Mouse (Mus musculus) left cerebral cortex, adult 2 months (tissue): ENCODE results near the gene Tbxas1. TPM values are rescaled to one million over a fixed set of nuclear protein-coding genes. Genes with fewer than 3 reads are reported as not detected.

Experiments used
- DNase-seq, 2 experiments: peaks; one replicate each; pipeline ENCODE4 v3.0.0; 2021 to 2022; ENCODE audit warnings: low spot score in 2 of 2, mixed read lengths in 1 of 2; ENCODE audit errors: extremely low spot score in 1 of 2
- H3K27ac ChIP-seq: fragments of 200-600 bp; 2 replicates; pipeline ENCODE4 v1.8.1; 2022
- H3K4me3 ChIP-seq: fragments of 200-600 bp; 2 replicates; pipeline ENCODE4 v1.8.1; 2022
- CTCF ChIP-seq: fragments of 200-600 bp; IDR thresholded peaks from 2 replicates; pipeline ENCODE4 v1.8.1; 2022; ENCODE audit warnings: antibody characterized with exemption, mild to moderate bottlenecking, moderate library complexity
- intact Hi-C: fragments of 180-260 bp; cut with DNase I; formaldehyde crosslinking; loops from one replicate; pipeline ENCODE4 v1.15.1; 2025
- total RNA-seq, 2 experiments: library from RNA; stranded (reverse); gene quantifications; 2 replicates each; pipeline ENCODE4 v1.2.3; 2021

The Tbxas1 gene
- total RNA-seq, 2 experiments from 2014 or later = 2.2 to 2.6 TPM

DNA sequence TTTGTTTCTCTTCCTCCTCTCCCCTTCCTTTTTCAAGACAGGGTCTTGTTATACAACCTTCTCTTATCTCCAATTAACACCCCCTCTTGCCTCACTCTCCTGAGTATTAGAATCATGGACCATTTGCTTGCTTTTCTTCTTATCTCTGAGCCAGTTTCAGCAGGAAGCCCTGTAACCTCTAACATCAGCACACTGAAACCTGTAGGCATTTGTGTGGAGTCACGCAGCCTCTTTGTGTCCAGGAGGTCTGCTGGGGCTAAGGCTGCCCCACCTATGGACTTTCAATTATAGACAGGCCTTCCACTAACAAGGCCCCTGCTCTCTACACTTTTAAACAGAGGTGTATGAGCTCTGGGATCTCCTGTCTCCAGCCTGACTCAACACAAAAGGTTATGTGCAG is 146.7 kb downstream of the Tbxas1 start:
- intact Hi-C loops = no loop called here
- H3K4me3 ChIP-seq = no peak overlapping the region
- no peak for TF ChIP-seq CTCF

DNA sequence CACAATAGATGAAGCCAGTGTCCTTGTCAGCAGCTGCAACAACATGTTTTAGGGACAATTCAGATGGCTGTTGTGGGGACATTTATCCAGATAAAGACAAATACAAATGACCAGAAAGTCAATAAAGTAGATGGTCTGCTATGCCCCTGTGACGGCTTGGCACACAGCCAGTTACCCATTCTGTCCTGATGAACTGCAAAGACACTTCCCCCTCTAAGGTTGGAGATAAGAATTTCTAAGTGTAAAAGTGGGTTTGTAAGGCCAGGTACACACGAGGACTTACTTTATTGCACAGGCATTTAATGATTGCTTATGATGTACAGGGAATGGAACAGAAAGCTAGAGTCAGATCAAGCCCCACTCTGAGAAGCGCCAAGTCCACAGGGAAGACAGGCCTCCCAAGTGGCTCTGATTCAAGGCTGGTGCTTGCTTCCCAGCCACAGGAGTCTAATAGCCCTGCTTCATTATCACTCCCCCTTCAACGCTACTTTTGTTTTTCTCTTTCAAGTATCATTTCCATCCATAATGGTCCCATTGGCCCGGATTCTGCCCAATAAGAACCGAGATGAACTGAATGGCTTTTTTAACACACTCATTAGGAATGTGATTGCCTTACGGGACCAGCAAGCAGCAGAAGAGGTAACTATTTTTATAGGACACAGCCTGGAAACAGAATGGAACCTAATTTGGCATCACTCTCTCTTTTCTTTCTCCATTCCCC is 147.4 kb downstream of the Tbxas1 start:
- TF ChIP-seq CTCF = no peak
- Histone ChIP-seq H3K4me3 (no peak overlapping the region), H3K27ac (no peak overlapping the region)
- no peak for DNase-seq
- intact Hi-C loops = no loop called here

More for the DNA sequence above, 146.7 kb downstream of the Tbxas1 start:
- DNase-seq = no peak
- no peak overlapping the region for H3K27ac ChIP-seq

DNA sequence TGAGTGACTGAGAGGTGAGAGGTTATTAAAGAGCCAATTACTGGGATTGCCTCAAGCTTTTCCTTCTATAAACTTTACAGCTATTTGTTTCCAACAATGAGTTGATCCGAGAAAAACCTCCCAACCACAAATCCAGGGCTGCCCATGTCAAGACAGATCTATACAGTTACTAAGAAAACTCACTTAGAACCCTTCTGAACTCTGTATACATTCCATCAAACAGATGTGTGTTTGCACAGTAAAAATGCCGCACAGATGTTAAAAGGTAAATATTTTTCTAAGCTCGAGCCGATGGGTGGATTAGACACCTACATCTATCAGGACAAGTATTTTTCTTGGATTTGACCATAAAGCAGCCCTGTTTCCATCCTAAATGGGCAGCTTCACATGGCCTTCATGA is 149.4 kb downstream of the Tbxas1 start:
- Histone ChIP-seq H3K27ac (no peak overlapping the region), H3K4me3 (no peak overlapping the region)
- no peak for DNase-seq
- intact Hi-C loops = no loop called here
- TF ChIP-seq CTCF = no peak

DNA sequence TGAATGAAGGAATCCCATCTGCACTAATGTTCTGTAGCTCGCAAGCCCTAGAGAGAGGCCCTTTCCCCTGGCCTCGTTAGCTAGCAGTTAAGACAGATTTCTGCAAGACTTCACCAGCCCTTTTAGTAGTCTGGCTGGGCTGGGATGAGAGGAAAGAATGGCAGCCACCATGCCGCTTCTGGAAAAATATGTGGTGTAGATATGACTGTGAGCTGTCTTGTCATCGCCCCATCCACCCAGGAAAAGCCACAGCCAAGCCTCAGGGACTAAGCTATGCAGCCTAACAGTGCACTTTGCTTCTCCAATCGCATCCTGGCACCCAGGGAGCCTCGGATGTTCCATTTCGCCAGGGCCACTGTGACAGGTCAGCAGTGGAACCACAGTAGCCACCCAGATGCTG is 149.8 kb downstream of the Tbxas1 start:
- intact Hi-C loops = no loop called here
- Histone ChIP-seq H3K4me3 (no peak overlapping the region), H3K27ac (no peak overlapping the region)
- DNase-seq = no peak
- TF ChIP-seq CTCF = no peak

DNA sequence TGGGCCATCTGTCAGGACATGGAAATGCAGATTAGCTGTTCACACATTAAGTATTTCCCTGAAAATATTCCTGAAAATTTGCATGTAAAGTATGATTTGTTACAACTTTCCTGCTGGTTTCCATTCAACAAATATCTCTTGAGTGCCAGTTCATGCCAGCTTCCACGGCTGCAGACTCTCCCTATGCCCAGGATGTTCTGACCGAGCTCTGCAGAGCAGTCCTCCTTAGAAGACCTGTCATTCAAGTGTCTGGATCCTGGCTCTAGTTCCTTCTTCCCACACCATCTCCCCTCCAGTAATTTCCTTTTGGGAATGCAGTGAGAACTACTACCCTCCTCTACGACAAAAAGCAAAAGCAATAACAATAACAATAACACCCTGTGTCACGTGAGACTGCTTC is 155.5 kb downstream of the Tbxas1 start:
- intact Hi-C loops = no loop called here
- DNase-seq = no peak
- Histone ChIP-seq H3K4me3 (no peak overlapping the region), H3K27ac (no peak overlapping the region)
- TF ChIP-seq CTCF = no peak

DNA sequence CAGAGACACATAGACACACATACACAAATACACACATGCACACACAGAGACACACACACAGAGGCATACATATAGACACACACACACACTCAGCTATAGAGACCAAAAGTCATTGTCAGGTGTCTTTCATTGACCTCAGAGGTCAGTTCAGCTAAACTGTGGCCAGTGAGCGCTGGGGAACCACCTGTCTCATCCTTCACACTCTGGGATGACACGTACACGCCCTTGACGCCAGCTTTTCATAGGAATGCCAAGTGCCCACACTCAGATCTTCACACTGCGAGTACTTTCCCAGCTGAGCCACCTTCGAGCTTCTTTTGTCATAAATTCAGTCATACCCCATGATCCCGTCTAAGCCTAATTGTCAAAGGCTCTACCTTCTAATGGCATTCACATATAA is 158.5 kb downstream of the Tbxas1 start:
- Histone ChIP-seq H3K4me3 (no peak overlapping the region), H3K27ac (no peak overlapping the region)
- DNase-seq = no peak
- no peak for TF ChIP-seq CTCF
- intact Hi-C loops = no loop called here

DNA sequence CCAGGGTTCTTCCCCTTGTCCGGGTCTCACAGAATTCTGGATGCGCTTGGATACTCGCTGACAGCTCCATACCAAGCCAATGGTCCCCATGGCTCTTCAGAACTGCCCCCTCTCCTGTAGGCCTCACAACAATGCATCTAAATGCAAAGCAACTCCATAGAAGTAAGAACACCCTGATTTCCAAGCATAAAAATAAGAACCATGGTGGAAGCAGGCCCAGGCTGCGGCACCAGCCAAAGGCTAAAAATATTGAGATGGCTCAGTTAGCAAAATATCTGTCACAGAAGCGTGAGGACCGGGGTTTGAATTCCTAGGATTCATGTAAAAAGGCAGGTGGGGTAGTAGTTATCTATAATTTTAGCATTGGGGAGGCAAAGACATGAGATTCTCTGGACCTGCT is 159.8 kb downstream of the Tbxas1 start:
- no peak for TF ChIP-seq CTCF
- no peak for DNase-seq
- no peak overlapping the region for H3K27ac ChIP-seq
- no peak overlapping the region for H3K4me3 ChIP-seq
- intact Hi-C loops = no loop called here

DNA sequence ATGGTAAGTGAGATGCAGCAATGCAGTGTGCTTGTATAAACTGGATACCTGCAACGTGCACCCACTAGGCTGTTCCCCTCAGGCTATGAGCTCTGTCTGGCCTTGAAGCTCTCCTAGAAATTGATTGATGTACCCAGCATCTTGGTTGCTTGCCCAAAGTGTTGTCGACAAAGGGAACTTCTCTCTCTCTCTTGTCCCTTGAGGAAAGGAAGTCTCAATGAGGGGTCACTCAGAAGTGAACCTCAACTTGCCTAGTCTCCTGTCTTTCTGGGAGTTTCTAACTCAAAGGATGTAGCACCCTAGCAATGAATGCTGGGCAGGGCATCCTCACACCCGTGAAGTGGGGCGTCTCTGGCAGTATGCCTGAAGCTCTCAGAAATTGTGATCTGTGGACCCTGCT is 161.0 kb downstream of the Tbxas1 start:
- no peak for TF ChIP-seq CTCF
- Histone ChIP-seq H3K4me3 (no peak overlapping the region), H3K27ac (no peak overlapping the region)
- intact Hi-C loops = no loop called here
- no peak for DNase-seq

DNA sequence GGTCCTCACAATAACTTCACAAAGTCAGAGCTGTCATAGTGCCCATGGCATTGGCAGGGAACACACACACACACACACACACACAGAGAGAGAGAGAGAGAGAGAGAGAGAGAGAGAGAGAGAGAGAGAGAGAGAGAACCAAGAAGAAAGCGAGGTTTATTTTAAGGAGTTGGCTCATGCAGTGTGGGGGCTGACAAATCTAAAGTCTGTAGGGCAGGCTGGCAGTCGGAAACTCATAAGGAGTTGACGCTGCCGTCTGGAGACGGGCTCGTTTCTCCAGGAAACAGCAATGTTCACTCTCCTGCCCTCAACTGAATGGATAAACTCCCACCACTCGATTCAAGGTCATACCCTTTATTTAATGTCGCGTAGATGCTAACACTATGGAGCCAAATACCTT is 165.2 kb downstream of the Tbxas1 start:
- TF ChIP-seq CTCF = no peak
- H3K4me3 ChIP-seq = no peak overlapping the region
- intact Hi-C loops = no loop called here
- H3K27ac ChIP-seq = no peak overlapping the region
- peak in 1 of 2 experiments; percentile 22 for DNase-seq

DNA sequence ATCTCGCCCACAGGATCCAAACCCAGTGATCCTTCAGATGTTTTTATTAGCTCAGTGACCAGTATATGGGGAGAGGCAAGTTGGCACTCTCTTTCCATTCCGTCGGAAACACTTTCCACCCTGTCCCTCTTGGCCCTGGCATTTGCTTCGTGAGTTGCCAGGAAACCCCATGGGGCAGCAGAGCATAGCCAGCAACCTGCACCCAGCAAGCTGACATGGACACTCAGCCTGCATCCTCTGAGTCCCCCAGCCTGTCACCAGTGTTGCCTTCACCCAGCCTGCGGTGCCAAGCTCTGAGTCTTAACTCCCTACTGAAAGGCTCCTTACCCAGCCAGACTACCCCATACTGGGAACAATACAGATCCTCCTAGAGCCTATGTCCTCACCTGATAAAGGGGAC is 173.9 kb downstream of the Tbxas1 start:
- no peak for DNase-seq
- H3K27ac ChIP-seq = no peak overlapping the region
- no peak overlapping the region for H3K4me3 ChIP-seq
- intact Hi-C loops = no loop called here
- no peak for TF ChIP-seq CTCF

DNA sequence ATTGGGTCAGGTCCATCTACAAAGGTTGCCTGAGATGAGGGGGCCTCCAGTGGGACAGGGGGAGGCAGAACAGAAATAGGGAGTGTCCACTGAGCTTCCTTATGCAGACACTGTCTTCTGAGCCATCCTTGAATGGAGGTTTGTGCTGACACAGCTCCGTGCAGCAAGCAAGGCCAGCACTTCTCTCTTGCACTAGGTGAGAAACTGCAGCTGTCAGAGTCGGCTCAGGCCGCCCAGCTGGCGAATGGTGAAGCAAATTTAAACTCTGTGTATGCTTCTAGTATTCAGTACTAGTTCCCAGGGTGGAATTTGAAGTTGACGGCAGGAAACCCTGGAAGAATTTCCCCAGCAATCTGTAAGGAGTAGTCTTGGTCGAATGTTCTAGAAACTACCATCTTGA is 175.6 kb downstream of the Tbxas1 start:
- DNase-seq = no peak
- H3K4me3 ChIP-seq = no peak overlapping the region
- no peak overlapping the region for H3K27ac ChIP-seq
- intact Hi-C loops = no loop called here
- TF ChIP-seq CTCF = no peak

DNA sequence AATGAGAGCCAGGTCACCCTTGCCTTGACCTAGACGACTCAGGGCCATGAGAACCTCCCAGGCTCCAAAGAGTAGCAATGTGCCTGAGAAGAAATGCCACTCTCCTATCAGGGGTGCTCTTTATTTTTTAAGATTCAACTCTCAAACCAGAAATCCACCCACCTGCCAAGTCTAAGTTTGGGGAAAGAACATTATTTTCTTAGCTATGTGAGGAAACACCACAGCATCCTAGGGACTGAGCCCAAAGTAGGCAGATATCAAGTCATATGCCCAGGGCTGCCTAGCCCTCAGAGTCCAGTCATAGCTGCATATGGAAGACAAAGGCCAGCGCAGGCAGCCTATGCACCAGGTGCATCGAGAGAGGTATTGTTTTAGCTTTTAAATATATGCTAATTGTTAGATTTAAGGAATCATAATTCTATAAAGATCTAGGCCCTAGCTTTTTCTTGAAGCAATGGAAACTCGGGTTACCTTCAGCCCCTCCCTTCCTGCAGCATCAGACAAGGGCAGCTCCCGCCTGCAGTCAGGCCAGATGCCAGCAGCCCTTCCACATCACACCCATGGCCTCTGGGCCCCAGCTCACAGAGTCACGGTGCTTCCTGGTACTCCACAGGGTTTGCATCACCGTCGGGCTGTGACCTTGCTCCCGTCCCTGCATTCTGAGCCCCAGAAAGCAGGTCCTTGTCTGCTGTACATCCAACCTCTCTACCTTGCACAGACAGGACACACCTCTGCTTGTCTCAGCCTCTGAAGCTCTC is 176.8 kb downstream of the Tbxas1 start:
- intact Hi-C loops = no loop called here
- no peak for TF ChIP-seq CTCF
- no peak for DNase-seq
- Histone ChIP-seq H3K27ac (no peak overlapping the region), H3K4me3 (no peak overlapping the region)

DNA sequence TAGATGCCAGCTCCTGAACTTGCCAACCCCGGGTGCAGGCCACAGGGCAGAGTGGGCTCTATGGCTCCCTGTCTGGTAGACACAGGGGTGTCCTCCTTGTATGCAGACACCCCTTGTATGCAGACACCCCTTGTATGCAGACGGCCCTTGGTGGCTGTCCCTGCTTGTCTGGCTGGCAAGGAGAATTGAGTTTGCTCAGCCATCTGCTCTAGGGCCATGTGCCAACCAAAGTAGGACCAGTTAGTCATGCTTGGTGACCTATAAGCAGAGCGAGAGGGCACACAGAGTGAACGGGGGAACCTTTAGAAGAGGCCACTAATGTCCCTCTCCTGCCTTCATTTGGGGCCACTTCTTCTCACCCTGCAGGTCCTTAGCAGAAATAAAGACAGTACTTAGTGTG is 177.4 kb downstream of the Tbxas1 start:
- no peak overlapping the region for H3K4me3 ChIP-seq
- TF ChIP-seq CTCF = no peak
- intact Hi-C loops = no loop called here
- H3K27ac ChIP-seq = no peak overlapping the region
- no peak for DNase-seq
